Mouse (Mus musculus): ENCODE measurements around the gene B9d1.

- TF ChIP-seq CTCF (conservative IDR thresholded peaks at IDR 0.05; ENCODE audit: insufficient read depth, insufficient read length, low read depth, low read length): no peak
- TF ChIP-seq POLR2A (IDR thresholded peaks at IDR 0.05; ENCODE audit: low read depth, low read length): no peak
Observed at GRCm38 (mm10) chr11:61481239-61482090, 23.5 kb upstream of the B9d1 start.
